Mouse (Mus musculus) hindbrain, embryonic 14.5 days (tissue): ENCODE measurements at regions not wholly inside any gene's neighbourhood (a gene's known extent, or its start where the extent isn't known, plus 50 kb on each side); places are given as distances from the start of the nearest gene placed in this dataset.
A peak's percentile ranks its signal among the peaks of the same experiment; 100 is the strongest.

Source experiments
- ATAC-seq: fragments of 200-750 bp; cut with Nextera tagmentation; 2 replicates; pipeline ENCODE4 v1.8.0; 2017; ENCODE audit warnings: moderate number of reproducible peaks, mild to moderate bottlenecking, moderate TSS enrichment, moderate library complexity; ENCODE audit not compliant: low FRiP score
- DNase-seq: peaks from one replicate; pipeline ENCODE4 v3.0.0-alpha.2; 2015; ENCODE audit warnings: low spot score
- H3K27ac ChIP-seq: fragments of 300-500 bp; sonication (generic); 2 replicates; pipeline ENCODE4 v1.5.1; 2014; ENCODE audit warnings: mild to moderate bottlenecking, moderate library complexity
- H3K27me3 ChIP-seq: fragments of 300-500 bp; sonication (generic); 2 replicates; pipeline ENCODE4 v1.6.1; 2014; ENCODE audit warnings: mild to moderate bottlenecking, low read length, mixed read lengths; ENCODE audit not compliant: control insufficient read depth, insufficient read depth
- H3K36me3 ChIP-seq: fragments of 300-500 bp; sonication (generic); replicated peaks from 2 replicates; pipeline ENCODE4 v1.6.1; 2014; ENCODE audit not compliant: control insufficient read depth, insufficient read depth
- H3K4me1 ChIP-seq: fragments of 300-500 bp; sonication (generic); replicated peaks from 2 replicates; pipeline ENCODE4 v1.6.1; 2014; ENCODE audit warnings: antibody characterized with exemption, low read length, mixed read lengths; ENCODE audit not compliant: control insufficient read depth, insufficient read depth
- H3K4me2 ChIP-seq: fragments of 300-500 bp; sonication (generic); replicated peaks from 2 replicates; pipeline ENCODE4 v1.6.1; 2014; ENCODE audit warnings: mild to moderate bottlenecking, moderate library complexity
- H3K4me3 ChIP-seq: fragments of 300-500 bp; sonication (generic); replicated peaks from 2 replicates; pipeline ENCODE4 v1.5.1; 2014; ENCODE audit warnings: mild to moderate bottlenecking, low read length
- H3K9ac ChIP-seq: fragments of 300-500 bp; sonication (generic); 2 replicates; pipeline ENCODE4 v1.6.1; 2014
- H3K9me3 ChIP-seq: fragments of 300-500 bp; sonication (generic); 2 replicates; pipeline ENCODE4 v1.6.1; 2016; ENCODE audit warnings: low read length; ENCODE audit not compliant: control insufficient read depth
- WGBS: fragments of 180-500 bp; shearing (Covaris S2); extraction: QIAGEN DNeasy Blood & Tissue Kit; methylation state at CpG from one replicate; pipeline ENCODE4 v1.1.7; 2014; 5-methylcytosine and 5-hydroxymethylcytosine counted together

DNA sequence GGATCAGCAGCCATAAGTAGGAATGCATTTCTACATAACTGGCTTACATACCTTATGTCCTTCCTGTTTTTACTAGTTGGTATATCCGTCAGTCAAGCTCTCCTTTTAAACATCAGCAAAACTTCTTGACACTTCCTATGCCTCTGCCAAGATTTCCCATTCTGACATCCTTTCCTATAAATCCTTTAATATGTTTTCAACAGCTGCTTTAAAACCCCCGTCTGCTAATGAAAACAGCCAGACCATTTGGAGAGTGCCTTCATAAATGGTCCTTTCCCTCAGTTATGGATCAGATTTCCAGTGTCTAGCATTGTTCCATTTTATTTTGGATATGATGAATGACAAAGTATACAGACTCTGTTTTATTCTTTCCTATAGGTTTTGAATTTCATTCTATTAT is 270.7 kb upstream of the Rgmb start:
- no peaks in the 10 kb centered on the region for H3K36me3 ChIP-seq
- DNase-seq (no peak), ATAC-seq (no peak)
- H3K9ac ChIP-seq: no peak overlapping the region
- no peaks in the 10 kb centered on the region for H3K9me3 ChIP-seq
- H3K27ac ChIP-seq: no peak overlapping the region
- no peak overlapping the region for H3K4me3 ChIP-seq
- 88% methylated on average over 2 of the region's 2 CpGs for WGBS
- no peak overlapping the region for H3K4me2 ChIP-seq
- no peaks in the 10 kb centered on the region for H3K4me1 ChIP-seq
- H3K27me3 ChIP-seq: no peaks in the 10 kb centered on the region

DNA sequence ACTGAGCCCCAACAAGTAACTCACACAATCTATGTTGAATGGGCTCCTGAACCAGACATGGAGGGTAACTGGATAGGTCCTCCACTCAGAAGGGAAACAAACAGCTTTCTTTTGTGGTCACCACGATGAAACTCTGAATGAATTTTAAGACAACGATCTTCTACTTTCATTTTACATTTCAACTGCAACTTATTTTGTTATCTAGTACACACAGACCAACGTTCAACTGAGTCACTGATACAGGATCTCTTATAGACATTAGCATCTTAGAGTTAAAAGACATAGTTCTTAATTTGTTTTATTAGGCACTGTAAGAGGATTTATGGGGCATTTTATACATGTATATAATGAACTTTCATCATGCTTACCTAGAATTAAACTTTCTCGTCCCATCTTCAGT is 262.1 kb upstream of the Rgmb start:
- no peak overlapping the region for H3K4me2 ChIP-seq
- 92% methylated on average over 4 of the region's 4 CpGs for WGBS
- no peak overlapping the region for H3K9ac ChIP-seq
- ATAC-seq (no peak), DNase-seq (no peak)
- no peaks in the 10 kb centered on the region for H3K9me3 ChIP-seq
- H3K4me1 ChIP-seq: peaks cover 6% of the 10 kb centered on the region; the same call in 1 of the 2 replicates
- no peaks in the 10 kb centered on the region for H3K36me3 ChIP-seq
- no peak overlapping the region for H3K27ac ChIP-seq
- no peak overlapping the region for H3K4me3 ChIP-seq
- H3K27me3 ChIP-seq: no peaks in the 10 kb centered on the region

- no peaks in the 10 kb centered on the region for H3K27me3 ChIP-seq
- DNase-seq (no peak), ATAC-seq (peak; percentile 64)
- no peak overlapping the region for H3K4me3 ChIP-seq
- 51% methylated on average over 8 of the region's 8 CpGs for WGBS
- H3K4me1 ChIP-seq: peaks cover 6% of the 10 kb centered on the region; the same call in 1 of the 2 replicates
- no peaks in the 10 kb centered on the region for H3K36me3 ChIP-seq
- H3K27ac ChIP-seq: peak overlapping the region; percentile 68
- peak overlapping the region; percentile 23; the same call in 1 of the 2 replicates for H3K4me2 ChIP-seq
- no peak overlapping the region for H3K9ac ChIP-seq
- H3K9me3 ChIP-seq: no peaks in the 10 kb centered on the region
These were observed 258.9 kb upstream of the Rgmb start for GRCm38 (mm10) chr17:16089619-16090280.

DNA sequence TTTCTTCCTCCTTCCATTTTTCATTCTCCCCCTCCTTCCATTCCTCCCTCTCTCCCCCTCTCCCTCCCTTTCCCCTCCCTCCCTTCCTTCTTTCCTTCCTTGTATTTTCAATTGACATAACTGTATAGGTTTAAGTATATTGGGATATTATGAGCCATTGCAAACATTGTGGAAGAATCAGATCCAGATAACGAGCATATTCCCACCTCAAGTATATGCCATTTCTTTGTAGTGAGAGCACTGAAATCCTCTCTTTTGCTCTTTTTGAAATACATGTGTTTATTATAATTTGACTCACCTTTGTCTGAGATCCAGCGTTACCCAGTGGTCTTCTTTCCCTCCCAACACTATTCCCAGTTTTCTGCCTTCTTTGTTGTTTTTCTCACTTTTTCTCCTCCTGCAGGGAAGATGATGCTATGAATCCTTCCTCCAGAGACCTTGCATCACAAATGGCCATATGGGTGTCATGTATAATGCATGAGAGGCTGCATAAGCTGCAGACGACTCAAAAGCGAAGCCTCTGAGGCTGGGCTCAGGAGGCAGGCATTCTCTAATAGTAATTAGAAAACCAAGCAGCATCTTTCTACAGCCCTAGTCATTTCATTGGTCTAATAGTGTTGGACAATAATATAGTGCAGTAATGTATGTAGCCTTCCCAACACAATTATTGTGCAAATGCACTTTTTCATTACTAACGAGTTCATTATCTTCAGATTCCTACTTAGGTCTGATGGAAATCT is 258.2 kb upstream of the Rgmb start:
- WGBS: 17% methylated on average over 5 of the region's 5 CpGs
- DNase-seq: peak; percentile 53
- H3K4me2 ChIP-seq: peak overlapping the region; percentile 23

GRCm38 (mm10) chr17:16087046-16087445 is 256.2 kb upstream of the Rgmb start:
- ATAC-seq: no peak
- no peak for DNase-seq
- Histone ChIP-seq H3K9ac (no peak overlapping the region), H3K4me3 (no peak overlapping the region), H3K4me2 (no peak overlapping the region), H3K27me3 (no peaks in the 10 kb centered on the region), H3K4me1 (peaks cover 6% of the 10 kb centered on the region; the same call in 1 of the 2 replicates), H3K36me3 (no peaks in the 10 kb centered on the region), H3K9me3 (no peaks in the 10 kb centered on the region), H3K27ac (no peak overlapping the region)
- 81% methylated on average over 2 of the region's 2 CpGs for WGBS

More for the DNA sequence above, 258.2 kb upstream of the Rgmb start:
- Histone ChIP-seq H3K36me3 (no peaks in the 10 kb centered on the region), H3K27me3 (no peaks in the 10 kb centered on the region), H3K4me3 (no peak overlapping the region), H3K9ac (no peak overlapping the region), H3K27ac (peak overlapping the region; percentile 68), H3K9me3 (no peaks in the 10 kb centered on the region), H3K4me1 (peaks cover 6% of the 10 kb centered on the region; the same call in 1 of the 2 replicates)
- ATAC-seq: peak; percentile 96

GRCm38 (mm10) chr17:16082842-16083241 is 252.0 kb upstream of the Rgmb start:
- Histone ChIP-seq H3K9me3 (no peaks in the 10 kb centered on the region), H3K27me3 (no peaks in the 10 kb centered on the region), H3K4me1 (no peaks in the 10 kb centered on the region), H3K36me3 (no peaks in the 10 kb centered on the region), H3K9ac (no peak overlapping the region), H3K4me3 (no peak overlapping the region), H3K4me2 (no peak overlapping the region), H3K27ac (no peak overlapping the region)
- DNase-seq (no peak), ATAC-seq (no peak)
- 72% methylated on average over 3 of the region's 3 CpGs for WGBS

- H3K9ac ChIP-seq: no peak overlapping the region
- no peaks in the 10 kb centered on the region for H3K27me3 ChIP-seq
- no peak overlapping the region for H3K27ac ChIP-seq
- H3K4me2 ChIP-seq: no peak overlapping the region
- DNase-seq (no peak), ATAC-seq (no peak)
- H3K4me1 ChIP-seq: no peaks in the 10 kb centered on the region
- H3K9me3 ChIP-seq: no peaks in the 10 kb centered on the region
- H3K4me3 ChIP-seq: no peak overlapping the region
- H3K36me3 ChIP-seq: no peaks in the 10 kb centered on the region
- WGBS: 44% methylated on average over 3 of the region's 3 CpGs
These were observed 247.7 kb upstream of the Rgmb start for GRCm38 (mm10) chr17:16078549-16078948.

GRCm38 (mm10) chr17:16069334-16069733 is 238.5 kb upstream of the Rgmb start:
- no peaks in the 10 kb centered on the region for H3K27me3 ChIP-seq
- no peak overlapping the region for H3K4me2 ChIP-seq
- H3K9ac ChIP-seq: no peak overlapping the region
- no peaks in the 10 kb centered on the region for H3K9me3 ChIP-seq
- no peak overlapping the region for H3K27ac ChIP-seq
- H3K4me1 ChIP-seq: no peaks in the 10 kb centered on the region
- DNase-seq (no peak), ATAC-seq (no peak)
- WGBS: 46% methylated on average over 1 of the region's 1 CpGs
- H3K4me3 ChIP-seq: no peak overlapping the region
- no peaks in the 10 kb centered on the region for H3K36me3 ChIP-seq

- no peak overlapping the region for H3K9ac ChIP-seq
- H3K4me1 ChIP-seq: no peaks in the 10 kb centered on the region
- no peak overlapping the region for H3K4me2 ChIP-seq
- H3K36me3 ChIP-seq: no peaks in the 10 kb centered on the region
- no peak for ATAC-seq
- no peak overlapping the region for H3K4me3 ChIP-seq
- 91% methylated on average over 2 of the region's 2 CpGs for WGBS
- no peaks in the 10 kb centered on the region for H3K27me3 ChIP-seq
- no peak for DNase-seq
- H3K27ac ChIP-seq: no peak overlapping the region
- H3K9me3 ChIP-seq: no peaks in the 10 kb centered on the region
These were observed 237.0 kb upstream of the Rgmb start for GRCm38 (mm10) chr17:16067858-16068257.
